Mouse (Mus musculus): ENCODE measurements around the gene Dpy19l3.

DNA sequence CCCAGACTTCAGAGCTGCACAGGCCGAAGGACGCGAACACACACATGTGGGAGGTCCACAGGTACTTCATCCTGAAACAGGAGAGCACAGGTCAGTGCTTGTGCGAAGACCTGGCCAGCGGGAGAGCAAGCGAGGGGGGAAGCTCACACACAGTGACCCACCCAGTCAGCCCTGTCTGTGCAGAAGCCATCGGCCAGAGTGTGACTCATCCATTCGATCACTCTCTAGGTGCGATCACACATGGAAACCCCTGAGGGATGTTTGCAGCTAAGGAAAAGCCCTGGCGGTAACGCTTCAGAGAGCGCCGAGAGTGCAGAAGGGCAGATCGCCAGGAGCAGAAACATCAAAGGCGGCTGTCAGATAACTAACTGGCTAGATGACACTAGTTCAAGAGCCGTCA lies 46.2 kb downstream of the Dpy19l3 start:
- TF ChIP-seq CTCF (IDR thresholded peaks at IDR 0.05; ENCODE audit: extremely low read depth, insufficient read depth, insufficient read length, insufficient replicate concordance) (no peak), POLR2A (IDR thresholded peaks at IDR 0.05; ENCODE audit: low read depth, low read length) (no peak)

All from spleen, adult 2 months (tissue).